22 mouse cellular contexts compared by ENCODE assay signal in genomic region chr11:51337585-51337984, GRCm38 (mm10). TPM values are rescaled to one million over a fixed set of nuclear protein-coding genes. Genes with fewer than 3 reads are reported as not detected.
DNase-seq lines count a peak whose midpoint lies in the region; ATAC-seq lines count a peak whose summit lies in the region.
"Had no signal": no experiment of that assay in that cellular context is flagged by ENCODE, and none has a peak within 500 bp of the region (broad histone marks: within the 10 kb centered on the region; RNA-seq: fewer than 3 reads in every experiment).

No protein-coding gene starts in this region.

- H3K27ac ChIP-seq in forebrain, embryonic 16.5 days (ENCODE audit: low read length), result no peak overlapping the region
- no peak overlapping the region for H3K27ac ChIP-seq in forebrain, embryonic 15.5 days (replicated peaks)
- 0 out of 2 replicates have a peak overlapping the region, but pooled peaks have one; percentile 1 for H3K27ac ChIP-seq in lung, embryonic 16.5 days (ENCODE audit: low read length)
- H3K27ac ChIP-seq: heart, embryonic 10.5 days; hindbrain, embryonic 13.5 days; kidney, embryonic 15.5 days; limb, embryonic 13.5 days; liver, embryonic 14.5 days had no signal

- H3K4me2 ChIP-seq in forebrain, embryonic 16.5 days (ENCODE audit: low read length), result no peak overlapping the region
- H3K4me2 ChIP-seq in forebrain, embryonic 15.5 days (replicated peaks), result no peak overlapping the region
- H3K4me2 ChIP-seq in lung, embryonic 16.5 days (ENCODE audit: low read depth, low read length), result no peak overlapping the region
- H3K4me2 ChIP-seq: hindbrain, embryonic 13.5 days; kidney, embryonic 15.5 days; limb, embryonic 13.5 days had no signal

- H3K9me3 ChIP-seq in forebrain, embryonic 16.5 days (ENCODE audit: control insufficient read depth, low read length), result no peaks in the 10 kb centered on the region
- H3K9me3 ChIP-seq in forebrain, embryonic 15.5 days, result no peaks in the 10 kb centered on the region
- H3K9me3 ChIP-seq in lung, embryonic 16.5 days (ENCODE audit: control insufficient read depth, low read length), result no peaks in the 10 kb centered on the region
- H3K9me3 ChIP-seq: heart, embryonic 10.5 days; hindbrain, embryonic 13.5 days; kidney, embryonic 15.5 days; limb, embryonic 13.5 days had no signal

- intact Hi-C loops in left cerebral cortex, postnatal 25 days (cut with DNase I), result no loop called here

- H3K27me3 ChIP-seq in forebrain, embryonic 16.5 days (replicated peaks; ENCODE audit: control insufficient read depth, insufficient read depth, low read length), result no peaks in the 10 kb centered on the region
- H3K27me3 ChIP-seq in forebrain, embryonic 15.5 days, result no peaks in the 10 kb centered on the region
- no peaks in the 10 kb centered on the region for H3K27me3 ChIP-seq in lung, embryonic 16.5 days (ENCODE audit: control insufficient read depth, insufficient read depth, low read depth, low read length)
- H3K27me3 ChIP-seq: hindbrain, embryonic 13.5 days; kidney, embryonic 15.5 days; limb, embryonic 13.5 days; megakaryocyte, embryonic 14.5 days had no signal

- H3K4me1 ChIP-seq in forebrain, embryonic 16.5 days (replicated peaks; ENCODE audit: control insufficient read depth, insufficient read depth, low read length), result no peaks in the 10 kb centered on the region
- H3K4me1 ChIP-seq in forebrain, embryonic 15.5 days, result no peaks in the 10 kb centered on the region
- H3K4me1 ChIP-seq in lung, embryonic 16.5 days (replicated peaks; ENCODE audit: control insufficient read depth, insufficient read depth, low read length), result peaks cover 13% of the 10 kb centered on the region
- H3K4me1 ChIP-seq: hindbrain, embryonic 13.5 days; megakaryocyte, embryonic 14.5 days had no signal

- H3K4me3 ChIP-seq in forebrain, embryonic 16.5 days (replicated peaks; ENCODE audit: low read length), result no peak overlapping the region
- H3K4me3 ChIP-seq in forebrain, embryonic 15.5 days, result no peak overlapping the region
- no peak overlapping the region for H3K4me3 ChIP-seq in lung, embryonic 16.5 days (ENCODE audit: low read length)
- H3K4me3 ChIP-seq: heart, embryonic 10.5 days; hindbrain, embryonic 13.5 days; kidney, embryonic 15.5 days; limb, embryonic 13.5 days; megakaryocyte, embryonic 14.5 days had no signal

- WGBS in forebrain, embryonic 16.5 days, result 69% methylated on average over 6 of the region's 6 CpGs
- WGBS in forebrain, embryonic 15.5 days, result 69% methylated on average over 6 of the region's 6 CpGs
- 72% methylated on average over 6 of the region's 6 CpGs for WGBS in lung, embryonic 16.5 days

- no peak for DNase-seq in lung, postnatal 14 days
- peak; percentile 55 to 77 for DNase-seq in left cerebral cortex, postnatal 25 days (ENCODE audit: low spot score in 2 of 2)
- DNase-seq in right cerebral cortex, postnatal 4 days, result peak; percentile 30
- no peak for DNase-seq in gastrocnemius, postnatal 10 days
- no peak for DNase-seq in gastrocnemius, postnatal 25 days
- DNase-seq: cerebellum, postnatal 10 days; embryo, embryonic 11 days; gastrocnemius, postnatal 14 days; heart, postnatal 10 days; thymus, adult 2 months had no signal

- H3K36me3 ChIP-seq in forebrain, embryonic 16.5 days (ENCODE audit: control insufficient read depth, insufficient read depth), result no peaks in the 10 kb centered on the region
- no peaks in the 10 kb centered on the region for H3K36me3 ChIP-seq in forebrain, embryonic 15.5 days
- no peaks in the 10 kb centered on the region for H3K36me3 ChIP-seq in lung, embryonic 16.5 days (ENCODE audit: control insufficient read depth, insufficient read depth, low read length)
- H3K36me3 ChIP-seq: heart, embryonic 10.5 days; hindbrain, embryonic 13.5 days; kidney, embryonic 15.5 days; limb, embryonic 13.5 days had no signal

- 0 out of 2 replicates have a peak, but pooled peaks have one; percentile 26 for ATAC-seq in forebrain, embryonic 16.5 days
- no peak for ATAC-seq in forebrain, embryonic 15.5 days (replicated peaks)
- no peak for ATAC-seq in lung, embryonic 16.5 days (ENCODE audit: low read depth)
- ATAC-seq: forebrain, embryonic 14.5 days; lung, postnatal 0 days; midbrain, embryonic 16.5 days had no signal

- no peak overlapping the region for H3K9ac ChIP-seq in forebrain, embryonic 16.5 days (replicated peaks; ENCODE audit: low read depth, low read length)
- no peak overlapping the region for H3K9ac ChIP-seq in forebrain, embryonic 15.5 days (replicated peaks)
- H3K9ac ChIP-seq in lung, embryonic 16.5 days (ENCODE audit: low read length), result no peak overlapping the region
- H3K9ac ChIP-seq: hindbrain, embryonic 13.5 days; kidney, embryonic 15.5 days; limb, embryonic 13.5 days; liver, embryonic 14.5 days had no signal

RNA-seq across cellular contexts. Expression of gene Col23a1, which starts 47.9 kb away (rescaled TPM):
- 3.0 and 3.3 TPM in 2 replicates for polyA plus RNA-seq in forebrain, embryonic 16.5 days (2015; fragmentation: Nextera tagmentation; extraction: Ambion mirVana)
- polyA plus RNA-seq in forebrain, embryonic 15.5 days (2015; fragmentation: Nextera tagmentation; extraction: Ambion mirVana), result 3.3 and 4.1 TPM in 2 replicates
- 9.7 and 10.4 TPM in 2 replicates for polyA plus RNA-seq in lung, embryonic 16.5 days (2015; fragmentation: Nextera tagmentation; extraction: Ambion mirVana)
- total RNA-seq in left cerebral cortex, postnatal 25 days (2021), result 10 to 100 TPM in 1 of 2 experiments, 1 to 10 TPM in 1; 8.8 to 10.9 TPM
- 10 to 100 TPM; 12.0 to 15.2 TPM for total RNA-seq in gastrocnemius, postnatal 10 days (2021)
- 1 to 10 TPM; 1.8 to 1.9 TPM for total RNA-seq in gastrocnemius, postnatal 25 days (2021)

Comparison
In these comparisons a context has a peak if more than half of its experiments do, and no peak if none do; other contexts are left out.
1. DNase-seq: peak in left cerebral cortex, postnatal 25 days (2 of 2) and right cerebral cortex, postnatal 4 days (single experiment); none in lung, postnatal 14 days (single experiment), gastrocnemius, postnatal 10 days (single experiment) and gastrocnemius, postnatal 25 days (single experiment).